Mouse (Mus musculus) CH12.LX (cell line): ENCODE results near the gene Fbln5.

Experiments used
- BHLHE40 ChIP-seq: IDR thresholded peaks from 2 replicates; pipeline ENCODE4 v1.6.1; 2011; ENCODE audit warnings: mild to moderate bottlenecking, low read depth, low read length, improper control_type of control experiment
- CTCF ChIP-seq, 2 experiments: IDR thresholded peaks in 1 of 2; conservative IDR thresholded peaks in 1 of 2; 2 replicates each; pipeline ENCODE4 v1.5.1; 2011 to 2012; ENCODE audit warnings: low read depth in 2 of 2, low read length in 2 of 2, improper control_type of control experiment in 1 of 2, inconsistent platforms in 1 of 2, mild to moderate bottlenecking in 1 of 2, moderate library complexity in 1 of 2
- E2F4 ChIP-seq: IDR thresholded peaks from 2 replicates; pipeline ENCODE4 v1.6.1; 2011; ENCODE audit warnings: low read depth, low read length, improper control_type of control experiment; ENCODE audit not compliant: insufficient replicate concordance
- EP300 ChIP-seq: IDR thresholded peaks from 2 replicates; pipeline ENCODE4 v1.6.1; 2011; ENCODE audit warnings: low read length, improper control_type of control experiment
- JUN ChIP-seq: IDR thresholded peaks from 2 replicates; pipeline ENCODE4 v1.6.1; 2011; ENCODE audit warnings: low read depth, mild to moderate bottlenecking, low read length, improper control_type of control experiment, moderate library complexity; ENCODE audit not compliant: insufficient read depth
- JUND ChIP-seq: conservative IDR thresholded peaks from 2 replicates; pipeline ENCODE4 v1.6.1; 2011; ENCODE audit warnings: low read depth, low read length, improper control_type of control experiment
- MAX ChIP-seq: IDR thresholded peaks from 2 replicates; pipeline ENCODE4 v1.6.1; 2011; ENCODE audit warnings: low read length, improper control_type of control experiment
- MAZ ChIP-seq: IDR thresholded peaks from 2 replicates; pipeline ENCODE4 v1.6.1; 2012; ENCODE audit warnings: low read depth, mild to moderate bottlenecking, inconsistent platforms, low read length, improper control_type of control experiment, moderate library complexity
- POLR2AphosphoS2 ChIP-seq: IDR thresholded peaks from 2 replicates; pipeline ENCODE4 v1.6.1; 2011; ENCODE audit warnings: low read depth, low read length, improper control_type of control experiment
- SIN3A ChIP-seq: IDR thresholded peaks from 2 replicates; pipeline ENCODE4 v1.6.1; 2012; ENCODE audit warnings: low read length, improper control_type of control experiment, inconsistent platforms
- TCF12 ChIP-seq: IDR thresholded peaks from 2 replicates; pipeline ENCODE4 v1.6.1; 2014; ENCODE audit warnings: low read depth, mild to moderate bottlenecking, inconsistent platforms, low read length, improper control_type of control experiment
- USF1 ChIP-seq: IDR thresholded peaks from 2 replicates; pipeline ENCODE4 v1.6.1; 2014; ENCODE audit warnings: low read depth, mild to moderate bottlenecking, inconsistent platforms, low read length, improper control_type of control experiment
- ZC3H11A ChIP-seq: IDR thresholded peaks from 2 replicates; pipeline ENCODE4 v1.6.1; 2012; ENCODE audit warnings: low read depth, mild to moderate bottlenecking, inconsistent platforms, low read length, improper control_type of control experiment

DNA sequence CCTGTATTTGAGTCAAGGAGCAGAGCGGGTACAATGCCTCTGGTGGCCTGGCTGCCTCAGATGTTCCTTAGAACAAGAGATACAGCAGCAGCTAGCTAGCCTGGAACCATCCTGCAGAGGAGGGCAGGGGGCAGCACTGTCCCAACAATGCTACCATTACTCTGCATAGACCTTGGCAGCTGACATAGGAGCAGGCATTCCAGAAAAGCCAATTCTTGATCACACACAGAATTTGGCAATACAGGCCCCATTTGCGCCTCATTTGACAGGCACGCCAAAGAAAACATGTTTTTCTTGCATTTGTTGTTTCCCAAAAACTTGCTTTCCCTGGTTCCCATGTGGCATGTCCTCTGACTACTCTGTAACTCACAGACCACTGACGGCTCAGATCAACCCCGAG is 56.8 kb downstream of the Fbln5 start:
- peak in 1 of 2 experiments; percentile 17; a peak in 1 of 4 replicates for TF ChIP-seq CTCF (conservative IDR thresholded peaks at IDR 0.05 in 1 of 2, IDR thresholded peaks at IDR 0.05 in 1 of 2; ENCODE audit: low read depth in 2 of 2, low read length in 2 of 2)
- TF ChIP-seq JUND: no peak
- no peak for TF ChIP-seq MAX
- no peak for TF ChIP-seq ZC3H11A
- no peak for TF ChIP-seq SIN3A
- TF ChIP-seq EP300: no peak
- no peak for TF ChIP-seq MAZ
- TF ChIP-seq JUN: no peak
- no peak for TF ChIP-seq USF1
- TF ChIP-seq BHLHE40: no peak
- TF ChIP-seq E2F4: no peak
- TF ChIP-seq POLR2AphosphoS2: no peak
- TF ChIP-seq TCF12: no peak
